Mouse (Mus musculus): ENCODE measurements at regions not wholly inside any gene's neighbourhood (a gene's known extent, or its start where the extent isn't known, plus 50 kb on each side); places are given as distances from the start of the nearest gene placed in this dataset.

GRCm38 (mm10) chr10:96499274-96499673 lies 117.5 kb upstream of the Btg1 start:
- DNase-seq = no peak

- DNase-seq = no peak
Measured at GRCm38 (mm10) chr10:96502090-96502728, 114.6 kb upstream of the Btg1 start.

- DNase-seq = no peak
Measured at GRCm38 (mm10) chr10:96502736-96503135, 114.1 kb upstream of the Btg1 start.

GRCm38 (mm10) chr10:96504340-96504739 lies 112.5 kb upstream of the Btg1 start:
- DNase-seq = no peak

GRCm38 (mm10) chr10:96515164-96515922 lies 101.5 kb upstream of the Btg1 start:
- DNase-seq = no peak

GRCm38 (mm10) chr10:96515923-96516258 lies 100.9 kb upstream of the Btg1 start:
- no peak for DNase-seq

GRCm38 (mm10) chr10:96519411-96519810 lies 97.4 kb upstream of the Btg1 start:
- DNase-seq = no peak

GRCm38 (mm10) chr10:96520995-96521760 lies 95.6 kb upstream of the Btg1 start:
- DNase-seq = no peak

- DNase-seq = no peak
Measured at GRCm38 (mm10) chr10:96523967-96524801, 92.6 kb upstream of the Btg1 start.

- DNase-seq = no peak
Measured at GRCm38 (mm10) chr10:96527864-96528263, 88.9 kb upstream of the Btg1 start.

- no peak for DNase-seq
Measured at GRCm38 (mm10) chr10:96534547-96535124, 82.2 kb upstream of the Btg1 start.

GRCm38 (mm10) chr10:96535461-96535860 lies 81.3 kb upstream of the Btg1 start:
- DNase-seq = no peak

GRCm38 (mm10) chr10:96540828-96541227 lies 76.0 kb upstream of the Btg1 start:
- DNase-seq = no peak

- no peak for DNase-seq
Measured at GRCm38 (mm10) chr10:96545312-96545711, 71.5 kb upstream of the Btg1 start.

- DNase-seq = no peak
Measured at GRCm38 (mm10) chr10:96545761-96546388, 70.9 kb upstream of the Btg1 start.

- no peak for DNase-seq
Measured at GRCm38 (mm10) chr10:96549651-96550050, 67.2 kb upstream of the Btg1 start.

GRCm38 (mm10) chr10:96550266-96550665 lies 66.5 kb upstream of the Btg1 start:
- DNase-seq = no peak

GRCm38 (mm10) chr10:96557336-96557735 lies 59.5 kb upstream of the Btg1 start:
- peak; percentile 16 for DNase-seq

GRCm38 (mm10) chr10:96565343-96565742 lies 51.5 kb upstream of the Btg1 start:
- DNase-seq = no peak
